Mouse (Mus musculus) midbrain, embryonic 14.5 days (tissue): ENCODE data around the gene Il9r. TPM values are rescaled to one million over a fixed set of nuclear protein-coding genes. Genes with fewer than 3 reads are reported as not detected.

Source experiments
- ATAC-seq: fragments of 200-750 bp; cut with Nextera tagmentation; 2 replicates; pipeline ENCODE4 v1.8.0; 2017; ENCODE audit warnings: moderate number of reproducible peaks, moderate library complexity; ENCODE audit not compliant: low FRiP score, low TSS enrichment
- DNase-seq: peaks from one replicate; pipeline ENCODE4 v3.0.0-alpha.2; 2015
- H3K27ac ChIP-seq: fragments of 300-500 bp; sonication (generic); replicated peaks from 2 replicates; pipeline ENCODE4 v1.5.1; 2014; ENCODE audit warnings: mild to moderate bottlenecking, low read depth, low read length, moderate library complexity
- H3K27me3 ChIP-seq: fragments of 300-500 bp; sonication (generic); 2 replicates; pipeline ENCODE4 v1.6.1; 2014; ENCODE audit warnings: low read length, control low read depth, mixed read lengths; ENCODE audit not compliant: control insufficient read depth, insufficient read depth
- H3K36me3 ChIP-seq: fragments of 300-500 bp; sonication (generic); 2 replicates; pipeline ENCODE4 v1.6.1; 2014; ENCODE audit warnings: low read length, control low read depth; ENCODE audit not compliant: control insufficient read depth, insufficient read depth
- H3K4me1 ChIP-seq: fragments of 300-500 bp; sonication (generic); 2 replicates; pipeline ENCODE4 v1.6.1; 2014; ENCODE audit warnings: mild to moderate bottlenecking, antibody characterized with exemption, low read length, control low read depth; ENCODE audit not compliant: control insufficient read depth, insufficient read depth
- H3K4me2 ChIP-seq: fragments of 300-500 bp; sonication (generic); 2 replicates; pipeline ENCODE4 v1.6.1; 2014; ENCODE audit warnings: mild to moderate bottlenecking, low read length, moderate library complexity
- H3K4me3 ChIP-seq: fragments of 300-500 bp; sonication (generic); replicated peaks from 2 replicates; pipeline ENCODE4 v1.5.1; 2014; ENCODE audit warnings: low read depth, low read length
- H3K9ac ChIP-seq: fragments of 300-500 bp; sonication (generic); replicated peaks from 2 replicates; pipeline ENCODE4 v1.6.1; 2014; ENCODE audit warnings: mild to moderate bottlenecking, low read length, moderate library complexity
- H3K9me3 ChIP-seq: fragments of 300-500 bp; sonication (generic); 2 replicates; pipeline ENCODE4 v1.6.1; 2016; ENCODE audit warnings: low read length, control low read depth, mixed read lengths; ENCODE audit not compliant: control insufficient read depth
- WGBS: fragments of 180-500 bp; shearing (Covaris S2); extraction: QIAGEN DNeasy Blood & Tissue Kit; methylation state at CpG from one replicate; pipeline ENCODE4 v1.1.7; 2014; 5-methylcytosine and 5-hydroxymethylcytosine counted together
- polyA plus RNA-seq: library from polyadenylated mRNA; unstranded; fragments of >200 nt; fragmentation: Nextera tagmentation; extraction: Ambion mirVana; gene quantifications from 2 replicates; pipeline ENCODE4 v1.2.1, GENCODE M21; 2014

Il9r gene
- not detected in 2 replicates for polyA plus RNA-seq

GRCm38 (mm10) chr11:32200075-32200601, at the start of gene Il9r:
TSS of gene Il9r (minus strand) at chr11:32200279.
- H3K4me3 ChIP-seq, result no peak within 1 kb of the TSS
- no peak for ATAC-seq
- 73% methylated on average over 10 of the region's 10 CpGs for WGBS

GRCm38 (mm10) chr11:32248350-32248749, 48.3 kb upstream of the Il9r start:
- Histone ChIP-seq H3K4me1 (no peaks in the 10 kb centered on the region), H3K4me3 (no peak overlapping the region), H3K36me3 (peaks cover 80% of the 10 kb centered on the region), H3K4me2 (no peak overlapping the region), H3K27me3 (no peaks in the 10 kb centered on the region), H3K9ac (no peak overlapping the region), H3K9me3 (no peaks in the 10 kb centered on the region), H3K27ac (no peak overlapping the region)
- ATAC-seq, result no peak
- WGBS, result 85% methylated on average over 3 of the region's 3 CpGs
- DNase-seq, result no peak

More at GRCm38 (mm10) chr11:32200075-32200601, at the start of gene Il9r:
- Histone ChIP-seq H3K9ac (no peak within 1 kb of the TSS), H3K4me1 (no peaks in the 10 kb centered on the region), H3K27me3 (no peaks in the 10 kb centered on the region), H3K9me3 (no peaks in the 10 kb centered on the region), H3K27ac (no peak within 1 kb of the TSS), H3K36me3 (no peaks in the 10 kb centered on the region), H3K4me2 (no peak within 1 kb of the TSS)
- no peak for DNase-seq

- ATAC-seq, result no peak
- H3K27ac ChIP-seq, result no peak overlapping the region
- peaks cover 71% of the 10 kb centered on the region for H3K36me3 ChIP-seq
- no peak for DNase-seq
- H3K27me3 ChIP-seq, result no peaks in the 10 kb centered on the region
- H3K4me2 ChIP-seq, result no peak overlapping the region
- no peak overlapping the region for H3K4me3 ChIP-seq
- H3K9me3 ChIP-seq, result no peaks in the 10 kb centered on the region
- no peak overlapping the region for H3K9ac ChIP-seq
- no peaks in the 10 kb centered on the region for H3K4me1 ChIP-seq
These were observed 47.0 kb upstream of the Il9r start for GRCm38 (mm10) chr11:32247068-32247467.

GRCm38 (mm10) chr11:32245614-32246013, 45.5 kb upstream of the Il9r start:
- Histone ChIP-seq H3K9me3 (no peaks in the 10 kb centered on the region), H3K27me3 (no peaks in the 10 kb centered on the region), H3K36me3 (peaks cover 73% of the 10 kb centered on the region), H3K27ac (no peak overlapping the region), H3K4me3 (no peak overlapping the region), H3K4me2 (no peak overlapping the region), H3K4me1 (no peaks in the 10 kb centered on the region), H3K9ac (no peak overlapping the region)
- no peak for DNase-seq
- ATAC-seq, result no peak
- WGBS, result 96% methylated on average over 6 of the region's 6 CpGs

- Histone ChIP-seq H3K9ac (no peak overlapping the region), H3K4me3 (no peak overlapping the region), H3K27me3 (no peaks in the 10 kb centered on the region), H3K9me3 (no peaks in the 10 kb centered on the region), H3K4me2 (no peak overlapping the region), H3K4me1 (no peaks in the 10 kb centered on the region), H3K27ac (no peak overlapping the region), H3K36me3 (peaks cover 77% of the 10 kb centered on the region)
- WGBS, result 95% methylated on average over 1 of the region's 1 CpGs
- ATAC-seq, result no peak
- no peak for DNase-seq
These were observed 44.5 kb upstream of the Il9r start for GRCm38 (mm10) chr11:32244617-32245016.

- Histone ChIP-seq H3K36me3 (peaks cover 76% of the 10 kb centered on the region), H3K4me2 (no peak overlapping the region), H3K4me3 (no peak overlapping the region), H3K9me3 (no peaks in the 10 kb centered on the region), H3K4me1 (no peaks in the 10 kb centered on the region), H3K27ac (no peak overlapping the region), H3K27me3 (no peaks in the 10 kb centered on the region), H3K9ac (no peak overlapping the region)
- ATAC-seq (no peak), DNase-seq (no peak)
- 83% methylated on average over 3 of the region's 3 CpGs for WGBS
These were observed 44.0 kb upstream of the Il9r start for GRCm38 (mm10) chr11:32244064-32244463.

- DNase-seq (no peak), ATAC-seq (no peak)
- Histone ChIP-seq H3K4me2 (no peak overlapping the region), H3K27ac (no peak overlapping the region), H3K9ac (no peak overlapping the region), H3K9me3 (no peaks in the 10 kb centered on the region), H3K4me1 (no peaks in the 10 kb centered on the region), H3K4me3 (no peak overlapping the region), H3K27me3 (no peaks in the 10 kb centered on the region), H3K36me3 (peaks cover 69% of the 10 kb centered on the region)
- 83% methylated on average over 7 of the region's 7 CpGs for WGBS
These were observed 43.3 kb upstream of the Il9r start for GRCm38 (mm10) chr11:32243205-32243955.

GRCm38 (mm10) chr11:32242209-32242608, 42.1 kb upstream of the Il9r start:
- ATAC-seq, result no peak
- WGBS, result 79% methylated on average over 3 of the region's 3 CpGs
- no peak overlapping the region for H3K4me2 ChIP-seq
- DNase-seq, result no peak
- no peak overlapping the region for H3K27ac ChIP-seq
- H3K9ac ChIP-seq, result no peak overlapping the region
- H3K36me3 ChIP-seq, result peaks cover 58% of the 10 kb centered on the region
- H3K4me3 ChIP-seq, result no peak overlapping the region
- no peaks in the 10 kb centered on the region for H3K9me3 ChIP-seq
- no peaks in the 10 kb centered on the region for H3K4me1 ChIP-seq
- no peaks in the 10 kb centered on the region for H3K27me3 ChIP-seq

- Histone ChIP-seq H3K27ac (no peak overlapping the region), H3K4me3 (no peak overlapping the region), H3K9me3 (no peaks in the 10 kb centered on the region), H3K36me3 (peaks cover 57% of the 10 kb centered on the region), H3K4me2 (no peak overlapping the region), H3K27me3 (no peaks in the 10 kb centered on the region), H3K4me1 (peaks cover 3% of the 10 kb centered on the region; the same call in 1 of the 2 replicates), H3K9ac (no peak overlapping the region)
- DNase-seq (no peak), ATAC-seq (no peak)
These were observed 41.3 kb upstream of the Il9r start for GRCm38 (mm10) chr11:32241391-32241790.
